Mouse (Mus musculus) lung, embryonic 16.5 days (tissue): ENCODE measurements around the gene Lzts2. TPM values are rescaled to one million over a fixed set of nuclear protein-coding genes. Genes with fewer than 3 reads are reported as not detected.

Source experiments
- ATAC-seq: fragments of 200-750 bp; cut with Nextera tagmentation; 2 replicates; pipeline ENCODE4 v1.8.0; 2017; ENCODE audit warnings: low read depth, mild to moderate bottlenecking, moderate library complexity
- H3K27ac ChIP-seq: fragments of 300-500 bp; sonication (generic); 2 replicates; pipeline ENCODE4 v1.5.1; 2014; ENCODE audit warnings: mild to moderate bottlenecking, control low read depth, low read length
- H3K27me3 ChIP-seq: fragments of 300-500 bp; sonication (generic); 2 replicates; pipeline ENCODE4 v1.6.1; 2014; ENCODE audit warnings: low read depth, low read length, mixed read lengths; ENCODE audit not compliant: control insufficient read depth, insufficient read depth
- H3K36me3 ChIP-seq: fragments of 300-500 bp; sonication (generic); 2 replicates; pipeline ENCODE4 v1.6.1; 2014; ENCODE audit warnings: low read length; ENCODE audit not compliant: control insufficient read depth, insufficient read depth
- H3K4me1 ChIP-seq: fragments of 300-500 bp; sonication (generic); replicated peaks from 2 replicates; pipeline ENCODE4 v1.6.1; 2014; ENCODE audit warnings: low read length, mixed read lengths; ENCODE audit not compliant: control insufficient read depth, insufficient read depth
- H3K4me2 ChIP-seq: fragments of 300-500 bp; sonication (generic); 2 replicates; pipeline ENCODE4 v1.6.1; 2014; ENCODE audit warnings: low read depth, low read length, control low read depth
- H3K4me3 ChIP-seq: fragments of 300-500 bp; sonication (generic); 2 replicates; pipeline ENCODE4 v1.5.1; 2014; ENCODE audit warnings: mild to moderate bottlenecking, low read length, control low read depth
- H3K9ac ChIP-seq: fragments of 300-500 bp; sonication (generic); 2 replicates; pipeline ENCODE4 v1.6.1; 2014; ENCODE audit warnings: low read length, control low read depth
- H3K9me3 ChIP-seq: fragments of 300-500 bp; sonication (generic); 2 replicates; pipeline ENCODE4 v1.6.1; 2016; ENCODE audit warnings: low read length; ENCODE audit not compliant: control insufficient read depth
- WGBS: fragments of 180-500 bp; shearing (Covaris S2); extraction: QIAGEN DNeasy Blood & Tissue Kit; methylation state at CpG from one replicate; pipeline ENCODE4 v1.1.7; 2014; 5-methylcytosine and 5-hydroxymethylcytosine counted together
- polyA plus RNA-seq: library from polyadenylated mRNA; unstranded; fragments of >200 nt; fragmentation: Nextera tagmentation; extraction: Ambion mirVana; gene quantifications from 2 replicates; pipeline ENCODE4 v1.2.1, GENCODE M21; 2015

Gene Lzts2
- polyA plus RNA-seq, 1 experiment from 2014 or later, result 50.1 TPM

- WGBS, result 60% methylated on average over 9 of the region's 9 CpGs
- no peak overlapping the region for H3K27ac ChIP-seq
- H3K9me3 ChIP-seq, result no peaks in the 10 kb centered on the region
- peaks cover 20% of the 10 kb centered on the region for H3K4me1 ChIP-seq
- no peak overlapping the region for H3K4me2 ChIP-seq
- ATAC-seq, result no peak
- H3K4me3 ChIP-seq, result no peak overlapping the region
- peaks cover 13% of the 10 kb centered on the region; the same call in 1 of the 2 replicates for H3K27me3 ChIP-seq
- no peak overlapping the region for H3K9ac ChIP-seq
- peaks cover 8% of the 10 kb centered on the region; the same call in 1 of the 2 replicates for H3K36me3 ChIP-seq
Measured at GRCm38 (mm10) chr19:45049523-45049922, 35.3 kb downstream of the Lzts2 start.

DNA sequence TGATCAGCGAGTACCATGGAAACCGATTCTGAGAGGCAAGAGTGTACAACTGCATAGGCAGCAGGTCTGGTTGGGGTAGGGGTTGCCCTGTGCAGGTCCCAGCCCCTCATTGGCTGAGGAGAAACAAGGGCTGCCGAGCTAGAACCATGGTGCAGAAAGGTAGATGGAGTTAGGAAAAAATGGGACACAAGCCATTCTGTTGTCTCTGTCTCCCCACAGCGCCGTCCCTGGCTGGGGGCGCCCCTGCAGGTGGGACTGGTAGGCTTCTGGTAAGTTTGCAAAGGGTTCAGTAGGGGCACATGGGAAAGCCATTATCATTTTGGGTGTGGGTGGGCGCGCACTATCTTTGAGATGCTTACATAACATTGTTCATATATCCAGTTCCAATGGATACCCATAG is 39.2 kb downstream of the Lzts2 start:
- H3K27ac ChIP-seq, result no peak overlapping the region
- no peak overlapping the region for H3K4me3 ChIP-seq
- no peaks in the 10 kb centered on the region for H3K27me3 ChIP-seq
- peaks cover 10% of the 10 kb centered on the region for H3K36me3 ChIP-seq
- ATAC-seq, result no peak
- no peak overlapping the region for H3K4me2 ChIP-seq
- H3K4me1 ChIP-seq, result peaks cover 19% of the 10 kb centered on the region
- 79% methylated on average over 8 of the region's 8 CpGs for whole genome bisulfite sequencing
- H3K9ac ChIP-seq, result no peak overlapping the region
- no peaks in the 10 kb centered on the region for H3K9me3 ChIP-seq

DNA sequence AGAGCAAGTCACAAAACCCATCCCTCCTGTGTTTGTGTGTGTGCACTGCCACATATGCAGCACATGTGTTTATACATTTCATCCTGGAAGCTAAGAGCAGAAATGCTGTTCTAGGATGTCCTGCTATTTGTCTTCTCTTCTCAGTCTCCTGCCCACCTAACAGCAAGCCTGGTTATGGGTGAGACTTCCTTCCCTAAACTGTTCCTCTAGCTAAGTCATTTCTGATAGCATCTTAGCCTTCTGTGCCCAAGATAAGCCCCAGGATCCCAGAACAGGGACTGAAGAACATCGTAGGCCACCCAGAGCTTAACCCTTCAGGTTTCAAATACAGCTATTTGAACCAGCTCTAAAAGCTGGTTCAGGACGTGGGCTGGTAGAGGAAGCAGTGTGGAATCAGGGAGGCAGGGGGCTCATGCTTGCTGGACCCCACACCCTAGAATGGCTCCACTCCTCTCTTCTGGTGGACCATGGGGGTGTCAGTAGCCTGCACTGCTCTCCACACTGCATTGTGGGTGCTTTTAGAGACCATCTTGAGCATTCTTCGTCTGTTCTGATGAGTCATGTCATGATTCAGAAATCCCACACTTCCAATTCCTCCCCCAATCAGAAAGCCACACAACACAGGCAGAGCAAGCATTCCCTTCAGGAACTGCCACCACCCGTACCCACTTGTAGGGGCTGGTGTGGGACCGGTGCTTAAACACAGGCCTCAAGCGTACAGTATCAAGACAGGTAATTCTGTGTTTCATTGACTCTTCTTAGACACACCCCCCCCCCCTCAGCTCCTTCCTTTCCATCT is 40.9 kb downstream of the Lzts2 start:
- peaks cover 18% of the 10 kb centered on the region for H3K4me1 ChIP-seq
- H3K4me2 ChIP-seq, result no peak overlapping the region
- H3K9ac ChIP-seq, result no peak overlapping the region
- H3K4me3 ChIP-seq, result no peak overlapping the region
- no peak overlapping the region for H3K27ac ChIP-seq
- no peaks in the 10 kb centered on the region for H3K27me3 ChIP-seq
- no peaks in the 10 kb centered on the region for H3K9me3 ChIP-seq
- ATAC-seq, result no peak
- peaks cover 10% of the 10 kb centered on the region for H3K36me3 ChIP-seq
- 74% methylated on average over 6 of the region's 6 CpGs for WGBS

DNA sequence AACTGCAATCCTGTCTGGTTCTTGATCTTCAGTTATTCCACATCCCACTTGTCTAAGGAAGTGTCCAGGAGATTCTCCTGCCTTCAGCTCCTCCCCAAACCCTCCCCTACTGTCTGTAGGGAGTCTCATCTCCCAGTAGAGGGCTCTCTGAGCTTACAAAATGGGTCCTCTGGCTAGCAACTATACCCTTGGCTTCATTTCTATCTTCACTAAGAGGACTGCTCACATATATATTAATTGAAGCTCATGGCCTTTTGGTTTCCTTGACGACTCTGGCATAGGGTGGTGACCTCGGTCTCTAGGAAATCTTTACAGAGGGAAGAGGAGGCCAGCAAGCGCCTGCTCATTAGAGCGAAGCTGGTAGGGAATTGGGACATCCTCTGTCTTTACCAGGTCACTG is 42.1 kb downstream of the Lzts2 start:
- no peak overlapping the region for H3K4me2 ChIP-seq
- ATAC-seq, result no peak; the same call in 1 of the 2 replicates
- H3K27ac ChIP-seq, result no peak overlapping the region
- no peaks in the 10 kb centered on the region for H3K27me3 ChIP-seq
- no peak overlapping the region for H3K9ac ChIP-seq
- no peaks in the 10 kb centered on the region for H3K9me3 ChIP-seq
- peaks cover 10% of the 10 kb centered on the region for H3K36me3 ChIP-seq
- H3K4me3 ChIP-seq, result no peak overlapping the region
- H3K4me1 ChIP-seq, result peaks cover 18% of the 10 kb centered on the region
- 34% methylated on average over 4 of the region's 4 CpGs for WGBS

DNA sequence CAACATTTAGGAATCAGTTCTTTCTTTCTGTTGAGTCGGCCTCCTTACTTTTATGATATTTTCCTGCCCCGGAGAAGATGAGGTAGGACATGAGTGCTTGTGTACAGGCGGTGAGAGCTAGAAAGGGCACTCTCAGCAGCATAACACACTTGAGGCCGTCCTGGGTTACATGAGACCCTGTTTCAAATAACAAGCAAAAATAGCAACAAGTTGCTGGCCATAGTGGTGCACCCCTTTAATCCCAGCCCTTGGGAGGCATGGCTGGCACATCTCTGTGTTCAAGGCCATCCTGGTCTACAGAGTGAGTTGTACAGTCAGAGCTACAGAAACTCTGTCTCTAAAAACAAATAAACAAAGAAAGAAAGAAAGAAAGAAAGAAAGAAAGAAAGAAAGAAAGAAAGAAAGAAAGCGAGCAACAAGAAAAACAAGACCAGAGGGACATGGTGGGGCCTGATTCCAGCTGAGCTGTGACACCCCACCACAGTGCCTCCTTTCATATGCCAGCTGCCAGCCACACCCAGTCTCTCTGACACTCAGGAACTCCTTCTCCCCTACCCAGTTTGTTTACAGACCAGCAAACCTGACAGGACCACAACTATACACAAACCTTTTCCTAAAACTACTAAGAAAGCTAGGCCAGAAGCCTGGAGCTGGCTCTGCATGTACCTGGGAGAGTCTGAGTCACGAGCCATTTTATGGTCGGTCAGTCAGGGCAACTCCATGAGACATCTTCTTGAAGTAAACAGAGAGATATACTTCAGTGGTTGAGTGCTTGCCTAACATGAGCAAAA is 42.9 kb downstream of the Lzts2 start:
- no peaks in the 10 kb centered on the region for H3K9me3 ChIP-seq
- H3K4me3 ChIP-seq, result peak overlapping the region; percentile 68
- H3K9ac ChIP-seq, result peak overlapping the region; percentile 80
- H3K27me3 ChIP-seq, result no peaks in the 10 kb centered on the region
- H3K4me2 ChIP-seq, result peak overlapping the region; percentile 59
- peak overlapping the region; percentile 98 for H3K27ac ChIP-seq
- H3K4me1 ChIP-seq, result peaks cover 18% of the 10 kb centered on the region
- WGBS, result 61% methylated on average over 7 of the region's 7 CpGs
- ATAC-seq, result no peak
- H3K36me3 ChIP-seq, result peaks cover 10% of the 10 kb centered on the region

- Histone ChIP-seq H3K36me3 (peaks cover 6% of the 10 kb centered on the region), H3K9ac (peak overlapping the region; percentile 80), H3K4me2 (peak overlapping the region; percentile 59), H3K27ac (peak overlapping the region; percentile 98), H3K4me1 (peaks cover 18% of the 10 kb centered on the region), H3K9me3 (no peaks in the 10 kb centered on the region), H3K4me3 (peak overlapping the region; percentile 68), H3K27me3 (no peaks in the 10 kb centered on the region)
- 28% methylated on average over 7 of the region's 7 CpGs for WGBS
- no peak for ATAC-seq
Measured at GRCm38 (mm10) chr19:45057724-45058112, 43.5 kb downstream of the Lzts2 start.

DNA sequence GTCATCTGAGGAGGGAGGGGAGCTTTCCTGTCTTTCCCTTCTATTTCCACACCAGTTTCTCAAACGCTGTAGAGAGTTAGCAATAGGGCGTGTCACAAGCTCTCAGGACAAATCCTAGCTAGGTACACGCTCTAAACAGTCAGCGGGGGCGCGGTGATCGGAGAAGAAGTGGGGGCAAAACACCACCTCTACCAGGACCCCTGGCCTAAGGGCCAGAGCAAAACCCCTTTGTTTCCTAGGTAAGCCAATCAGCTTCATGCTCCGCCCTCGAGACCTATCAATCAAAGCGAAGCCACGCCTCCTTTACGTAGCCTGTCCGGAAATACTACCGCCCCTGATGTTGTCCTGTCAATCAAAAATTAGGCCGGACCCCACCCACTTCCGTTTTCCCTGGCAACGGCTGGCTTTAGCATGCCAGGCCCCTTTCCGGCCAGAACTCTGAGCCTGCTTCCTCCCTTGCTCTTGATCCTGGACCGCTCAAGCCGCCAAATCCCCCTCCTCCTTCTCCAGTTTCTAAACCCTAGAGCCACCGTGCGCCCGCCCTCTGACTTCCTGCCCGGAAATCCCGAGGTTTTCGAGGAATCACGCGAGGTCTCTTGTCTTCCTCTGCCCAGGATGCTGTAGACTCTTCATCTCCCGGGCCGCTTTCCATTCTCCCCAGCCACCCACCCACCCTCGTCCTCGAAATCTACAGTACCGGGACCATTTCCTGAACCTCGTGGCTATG is 44.1 kb downstream of the Lzts2 start:
- WGBS, result under 1% methylated on average over 34 of the region's 34 CpGs
- H3K9me3 ChIP-seq, result no peaks in the 10 kb centered on the region
- peak overlapping the region; percentile 98 for H3K27ac ChIP-seq
- peak overlapping the region; percentile 68 for H3K4me3 ChIP-seq
- H3K4me1 ChIP-seq, result peaks cover 18% of the 10 kb centered on the region
- peak overlapping the region; percentile 88 for H3K9ac ChIP-seq
- no peaks in the 10 kb centered on the region for H3K27me3 ChIP-seq
- peak overlapping the region; percentile 59 for H3K4me2 ChIP-seq
- ATAC-seq, result peak; percentile 94
- H3K36me3 ChIP-seq, result peaks cover 4% of the 10 kb centered on the region; the same call in 1 of the 2 replicates

DNA sequence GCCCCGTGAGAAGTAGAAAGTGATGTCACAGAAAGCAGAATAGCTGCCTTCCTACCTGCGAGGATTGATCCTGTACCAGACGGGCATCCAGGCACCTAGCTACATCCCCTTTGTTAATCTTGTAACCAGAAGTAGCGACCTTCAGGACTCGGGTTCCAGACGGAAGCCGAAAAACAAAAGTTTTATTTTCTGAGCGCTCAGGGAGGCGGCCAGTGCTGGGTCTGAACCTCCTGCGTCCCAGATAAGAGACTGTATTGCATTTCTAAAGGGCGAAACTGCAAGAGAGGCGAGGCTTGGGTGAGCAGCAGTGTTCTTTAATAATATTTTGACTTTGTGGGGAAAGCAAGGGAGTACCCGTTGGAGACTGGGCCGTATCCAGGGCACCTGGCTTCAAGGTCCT is 44.6 kb downstream of the Lzts2 start:
- H3K9me3 ChIP-seq, result no peaks in the 10 kb centered on the region
- peak overlapping the region; percentile 59 for H3K4me2 ChIP-seq
- under 1% methylated on average over 14 of the region's 14 CpGs for WGBS
- H3K4me1 ChIP-seq, result peaks cover 19% of the 10 kb centered on the region
- peak overlapping the region; percentile 98 for H3K27ac ChIP-seq
- H3K4me3 ChIP-seq, result peak overlapping the region; percentile 68
- 0 out of 2 replicates have a peak, but pooled peaks cover 3% of the 10 kb centered on the region for H3K27me3 ChIP-seq
- peak overlapping the region; percentile 88 for H3K9ac ChIP-seq
- H3K36me3 ChIP-seq, result peaks cover 2% of the 10 kb centered on the region; the same call in 1 of the 2 replicates
- ATAC-seq, result no peak
